Mouse (Mus musculus): ENCODE data around the gene Nrxn3. TPM values are rescaled to one million over a fixed set of nuclear protein-coding genes. Genes with fewer than 3 reads are reported as not detected.

Nrxn3 gene
- polyA plus RNA-seq, 1 experiment: not detected

DNA sequence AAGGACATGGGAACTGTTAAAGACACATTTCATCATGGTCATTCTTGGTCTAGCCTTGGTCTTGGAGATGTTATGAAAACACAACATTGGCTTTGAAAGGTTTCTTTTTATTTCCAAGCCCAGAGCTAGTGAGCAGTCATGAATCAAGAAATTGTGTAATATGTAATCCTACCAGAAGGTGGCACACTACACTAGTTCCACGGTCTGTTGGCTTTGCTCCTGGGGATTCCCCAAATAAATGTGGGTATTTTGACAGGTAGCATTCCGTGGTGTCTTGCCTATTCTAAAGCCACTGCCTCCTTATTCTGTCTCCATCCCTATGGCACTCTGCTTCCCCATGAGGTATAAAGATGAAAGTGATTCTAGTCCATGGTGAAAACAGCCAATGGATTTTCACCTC is 269.5 kb downstream of the Nrxn3 start:
- no peak overlapping the region for H3K27ac ChIP-seq (ENCODE audit: insufficient read depth, low read depth, low read length)
- H3K4me1 ChIP-seq (ENCODE audit: control insufficient read depth, insufficient read depth, low read length): no peaks in the 10 kb centered on the region
- TF ChIP-seq CTCF (IDR thresholded peaks at IDR 0.05; ENCODE audit: low read depth, low read length): no peak
- no peak overlapping the region for H3K4me3 ChIP-seq (ENCODE audit: insufficient read depth, low read length)

GRCm38 (mm10) chr12:88993788-88994187 is 271.1 kb downstream of the Nrxn3 start:
- Histone ChIP-seq H3K27ac (ENCODE audit: insufficient read depth, low read depth, low read length) (no peak overlapping the region), H3K4me3 (ENCODE audit: insufficient read depth, low read length) (no peak overlapping the region), H3K4me1 (ENCODE audit: control insufficient read depth, insufficient read depth, low read length) (no peaks in the 10 kb centered on the region)
- TF ChIP-seq POLR2A (IDR thresholded peaks at IDR 0.05; ENCODE audit: borderline replicate concordance, low read depth, low read length) (no peak), CTCF (IDR thresholded peaks at IDR 0.05; ENCODE audit: low read depth, low read length) (no peak)

GRCm38 (mm10) chr12:89016436-89016835 is 293.8 kb downstream of the Nrxn3 start:
- Histone ChIP-seq H3K27ac (ENCODE audit: insufficient read depth, low read depth, low read length) (no peak overlapping the region), H3K4me1 (ENCODE audit: control insufficient read depth, insufficient read depth, low read length) (no peaks in the 10 kb centered on the region), H3K4me3 (ENCODE audit: insufficient read depth, low read length) (no peak overlapping the region)
- TF ChIP-seq POLR2A (IDR thresholded peaks at IDR 0.05; ENCODE audit: borderline replicate concordance, low read depth, low read length) (no peak), CTCF (IDR thresholded peaks at IDR 0.05; ENCODE audit: low read depth, low read length) (no peak)

GRCm38 (mm10) chr12:89025180-89025579 is 302.5 kb downstream of the Nrxn3 start:
- Histone ChIP-seq H3K27ac (ENCODE audit: insufficient read depth, low read depth, low read length) (no peak overlapping the region), H3K4me3 (ENCODE audit: insufficient read depth, low read length) (no peak overlapping the region), H3K4me1 (ENCODE audit: control insufficient read depth, insufficient read depth, low read length) (no peaks in the 10 kb centered on the region)
- TF ChIP-seq CTCF (IDR thresholded peaks at IDR 0.05; ENCODE audit: low read depth, low read length): no peak
- TF ChIP-seq POLR2A (IDR thresholded peaks at IDR 0.05; ENCODE audit: borderline replicate concordance, low read depth, low read length): no peak

DNA sequence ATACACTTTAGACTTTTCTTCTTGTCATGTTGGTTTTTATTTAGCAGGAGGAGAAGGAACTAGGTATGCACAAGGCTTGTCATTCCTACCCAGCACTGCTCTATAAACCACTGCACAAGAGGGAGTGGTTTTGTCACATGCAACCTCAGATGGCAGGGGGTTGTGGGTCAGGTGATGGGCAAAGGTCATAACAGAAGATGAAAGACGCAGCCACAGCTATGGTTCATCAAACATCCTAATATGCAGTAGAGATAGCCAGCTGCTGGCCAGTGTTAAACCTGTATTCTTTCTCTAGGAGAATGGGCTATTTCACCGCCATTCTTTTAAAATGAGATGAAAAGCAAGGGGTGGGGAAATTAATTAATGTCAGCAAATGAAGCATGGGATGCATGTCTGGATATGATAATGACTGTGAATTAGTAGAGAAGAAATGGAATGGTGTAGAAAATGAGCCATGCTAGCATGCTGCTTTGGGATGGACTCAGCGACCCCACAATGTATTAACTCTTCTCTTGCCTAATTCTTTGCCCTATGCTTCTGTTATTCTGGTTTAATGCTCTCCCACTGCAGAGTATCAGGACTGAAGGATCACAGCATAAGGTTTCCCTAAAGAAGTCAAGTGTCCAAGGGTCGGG is 313.4 kb downstream of the Nrxn3 start:
- Histone ChIP-seq H3K4me1 (ENCODE audit: control insufficient read depth, insufficient read depth, low read length) (no peaks in the 10 kb centered on the region), H3K4me3 (ENCODE audit: insufficient read depth, low read length) (no peak overlapping the region), H3K27ac (ENCODE audit: insufficient read depth, low read depth, low read length) (no peak overlapping the region)
- TF ChIP-seq POLR2A (IDR thresholded peaks at IDR 0.05; ENCODE audit: borderline replicate concordance, low read depth, low read length): no peak
- no peak for TF ChIP-seq CTCF (IDR thresholded peaks at IDR 0.05; ENCODE audit: low read depth, low read length)

GRCm38 (mm10) chr12:89040151-89040550 is 317.5 kb downstream of the Nrxn3 start:
- no peak for TF ChIP-seq CTCF (IDR thresholded peaks at IDR 0.05; ENCODE audit: low read depth, low read length)
- TF ChIP-seq POLR2A (IDR thresholded peaks at IDR 0.05; ENCODE audit: borderline replicate concordance, low read depth, low read length): no peak
- Histone ChIP-seq H3K27ac (ENCODE audit: insufficient read depth, low read depth, low read length) (no peak overlapping the region), H3K4me3 (ENCODE audit: insufficient read depth, low read length) (no peak overlapping the region), H3K4me1 (ENCODE audit: control insufficient read depth, insufficient read depth, low read length) (no peaks in the 10 kb centered on the region)

DNA sequence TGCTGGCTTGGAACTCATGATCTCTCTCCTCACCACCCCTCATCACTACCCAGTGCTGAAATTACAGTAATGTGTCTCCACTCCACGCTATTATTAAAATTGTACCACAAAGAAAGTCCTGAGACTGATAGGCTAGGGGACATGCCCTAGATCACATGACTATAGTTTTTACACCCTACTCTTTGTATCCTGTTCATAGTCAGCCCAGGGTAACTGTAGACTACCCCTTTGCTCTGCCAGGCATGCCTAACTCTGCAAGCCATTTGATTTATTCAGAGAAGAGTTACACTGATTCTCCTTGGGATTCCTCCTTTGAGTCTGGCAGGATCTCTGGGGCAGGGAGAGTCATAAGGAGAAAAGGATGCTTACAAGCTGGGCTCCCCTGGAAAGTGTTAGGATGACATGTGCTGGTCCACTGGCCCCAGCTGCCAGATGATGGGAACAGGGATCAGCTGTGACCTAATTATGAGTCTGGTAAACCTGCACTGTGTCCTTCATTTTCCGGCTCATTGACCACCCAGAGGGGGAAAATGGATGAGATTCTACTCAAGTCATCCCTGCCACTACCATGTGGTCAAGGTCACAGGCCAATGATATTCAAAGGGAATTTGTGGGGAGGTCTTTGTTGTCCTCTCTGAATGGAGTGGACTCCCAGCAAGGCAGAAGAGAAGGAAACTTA is 318.9 kb downstream of the Nrxn3 start:
- H3K27ac ChIP-seq (ENCODE audit: insufficient read depth, low read depth, low read length): no peak overlapping the region
- no peak overlapping the region for H3K4me3 ChIP-seq (ENCODE audit: insufficient read depth, low read length)
- H3K4me1 ChIP-seq (ENCODE audit: control insufficient read depth, insufficient read depth, low read length): no peaks in the 10 kb centered on the region
- TF ChIP-seq POLR2A (IDR thresholded peaks at IDR 0.05; ENCODE audit: borderline replicate concordance, low read depth, low read length): no peak
- TF ChIP-seq CTCF (IDR thresholded peaks at IDR 0.05; ENCODE audit: low read depth, low read length): no peak

DNA sequence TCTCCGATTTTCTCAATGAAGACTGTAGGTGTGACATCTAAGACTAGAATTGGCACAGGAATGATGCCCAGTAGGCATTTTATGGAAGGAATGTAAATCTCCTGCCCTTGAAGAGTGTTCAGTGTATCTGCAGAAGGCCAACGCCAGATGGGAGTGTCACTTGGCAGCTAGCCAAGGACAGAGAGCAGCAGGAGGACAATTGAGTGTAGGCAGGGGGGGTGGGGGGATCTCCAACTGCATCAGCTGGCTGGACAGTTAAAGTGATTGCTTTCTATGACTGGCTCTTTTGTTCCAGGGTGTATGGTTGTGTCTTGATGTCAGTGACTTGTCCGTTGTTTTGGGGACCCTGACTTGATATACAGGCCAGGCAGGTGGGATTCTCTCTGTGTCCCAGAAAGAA is 326.6 kb downstream of the Nrxn3 start:
- TF ChIP-seq CTCF (IDR thresholded peaks at IDR 0.05; ENCODE audit: low read depth, low read length) (no peak), POLR2A (IDR thresholded peaks at IDR 0.05; ENCODE audit: borderline replicate concordance, low read depth, low read length) (no peak)
- H3K4me3 ChIP-seq (ENCODE audit: insufficient read depth, low read length): no peak overlapping the region
- no peak overlapping the region for H3K27ac ChIP-seq (ENCODE audit: insufficient read depth, low read depth, low read length)
- H3K4me1 ChIP-seq (ENCODE audit: control insufficient read depth, insufficient read depth, low read length): no peaks in the 10 kb centered on the region

DNA sequence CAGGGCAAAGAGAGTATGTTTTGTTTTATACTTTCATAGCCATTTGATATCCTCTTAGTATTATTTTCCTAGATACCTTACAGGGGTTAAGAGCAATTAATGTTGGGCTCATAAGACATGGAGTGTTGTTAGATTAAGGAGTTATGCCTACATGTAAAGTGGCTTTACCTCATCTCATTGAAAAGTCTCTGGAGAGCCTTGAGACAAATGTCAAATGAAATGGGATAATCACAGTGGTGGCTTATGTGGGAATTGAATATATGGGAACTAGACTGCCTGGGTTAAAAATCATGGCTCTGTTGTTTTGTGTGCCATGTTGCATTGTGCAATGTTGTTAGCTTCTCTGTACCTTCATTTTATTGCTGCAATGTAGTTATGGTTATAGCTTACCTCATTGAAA is 327.0 kb downstream of the Nrxn3 start:
- TF ChIP-seq CTCF (IDR thresholded peaks at IDR 0.05; ENCODE audit: low read depth, low read length) (no peak), POLR2A (IDR thresholded peaks at IDR 0.05; ENCODE audit: borderline replicate concordance, low read depth, low read length) (no peak)
- no peak overlapping the region for H3K4me3 ChIP-seq (ENCODE audit: insufficient read depth, low read length)
- no peak overlapping the region for H3K27ac ChIP-seq (ENCODE audit: insufficient read depth, low read depth, low read length)
- H3K4me1 ChIP-seq (ENCODE audit: control insufficient read depth, insufficient read depth, low read length): no peaks in the 10 kb centered on the region

GRCm38 (mm10) chr12:89072436-89072835 is 349.8 kb downstream of the Nrxn3 start:
- Histone ChIP-seq H3K27ac (ENCODE audit: insufficient read depth, low read depth, low read length) (no peak overlapping the region), H3K4me1 (ENCODE audit: control insufficient read depth, insufficient read depth, low read length) (no peaks in the 10 kb centered on the region), H3K4me3 (ENCODE audit: insufficient read depth, low read length) (no peak overlapping the region)
- TF ChIP-seq POLR2A (IDR thresholded peaks at IDR 0.05; ENCODE audit: borderline replicate concordance, low read depth, low read length) (no peak), CTCF (IDR thresholded peaks at IDR 0.05; ENCODE audit: low read depth, low read length) (no peak)
